Mouse (Mus musculus): ENCODE measurements around the gene Ncoa1.

- TF ChIP-seq CTCF (IDR thresholded peaks at IDR 0.05; ENCODE audit: low read depth, low read length), result no peak
- TF ChIP-seq GATA1 (IDR thresholded peaks at IDR 0.05; ENCODE audit: borderline replicate concordance, low read length), result no peak
- TF ChIP-seq TAL1 (conservative IDR thresholded peaks at IDR 0.05; ENCODE audit: low read depth, low read length), result no peak
- TF ChIP-seq POLR2AphosphoS5 (IDR thresholded peaks at IDR 0.05; ENCODE audit: insufficient replicate concordance, low read depth, low read length), result no peak
- TF ChIP-seq GATA2 (IDR thresholded peaks at IDR 0.05; ENCODE audit: borderline replicate concordance, low read depth, low read length), result no peak
These were observed 7.9 kb downstream of the Ncoa1 start for GRCm38 (mm10) chr12:4469115-4469514.

Measured in G1E (cell line).